Mouse (Mus musculus) gastrocnemius, postnatal 10 days (tissue): ENCODE measurements at regions not wholly inside any gene's neighbourhood (a gene's known extent, or its start where the extent isn't known, plus 50 kb on each side); places are given as distances from the start of the nearest gene placed in this dataset.

Experiments used
- DNase-seq: peaks from one replicate; pipeline ENCODE4 v3.0.0; 2021; ENCODE audit warnings: mixed read lengths

DNA sequence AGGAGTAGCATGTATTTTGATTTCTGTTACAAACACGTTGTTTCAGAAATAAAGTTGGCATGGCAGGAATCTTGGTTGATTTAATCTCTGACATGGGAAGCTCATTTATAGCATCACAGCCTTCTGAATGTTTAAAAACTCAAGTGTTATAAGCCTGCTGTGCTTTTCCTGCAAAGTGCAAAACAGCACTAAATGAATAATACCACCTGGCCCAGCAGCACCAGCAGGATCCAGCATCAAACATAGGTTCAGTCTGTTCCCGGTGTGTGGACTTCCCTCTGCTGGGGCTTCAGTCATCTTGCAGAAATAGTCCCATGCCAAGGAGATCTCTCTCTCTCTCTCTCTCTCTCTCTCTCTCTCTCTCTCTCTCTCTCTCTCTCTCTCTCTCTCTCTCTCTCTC lies 154.7 kb upstream of the Tox3 start:
- DNase-seq = no peak

DNA sequence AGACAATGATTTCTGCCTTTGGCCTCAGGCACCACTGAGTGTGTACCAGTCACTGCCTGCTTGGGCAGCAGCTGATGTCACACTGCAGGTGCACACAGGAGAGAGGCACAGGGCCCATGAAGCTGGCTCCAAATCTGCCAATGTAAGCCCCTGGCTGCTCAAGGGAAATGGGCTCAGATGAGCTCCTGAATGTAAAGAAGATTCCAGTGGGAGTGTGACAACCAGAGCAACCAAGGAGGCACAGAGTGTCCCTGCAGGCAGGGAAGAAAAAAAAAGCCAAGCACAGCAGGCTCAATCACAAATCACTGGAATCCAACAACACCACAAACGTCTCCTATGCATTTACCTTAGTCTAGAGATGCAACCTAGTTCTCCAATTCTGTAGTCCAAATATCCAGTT lies 151.2 kb upstream of the Tox3 start:
- DNase-seq = no peak

DNA sequence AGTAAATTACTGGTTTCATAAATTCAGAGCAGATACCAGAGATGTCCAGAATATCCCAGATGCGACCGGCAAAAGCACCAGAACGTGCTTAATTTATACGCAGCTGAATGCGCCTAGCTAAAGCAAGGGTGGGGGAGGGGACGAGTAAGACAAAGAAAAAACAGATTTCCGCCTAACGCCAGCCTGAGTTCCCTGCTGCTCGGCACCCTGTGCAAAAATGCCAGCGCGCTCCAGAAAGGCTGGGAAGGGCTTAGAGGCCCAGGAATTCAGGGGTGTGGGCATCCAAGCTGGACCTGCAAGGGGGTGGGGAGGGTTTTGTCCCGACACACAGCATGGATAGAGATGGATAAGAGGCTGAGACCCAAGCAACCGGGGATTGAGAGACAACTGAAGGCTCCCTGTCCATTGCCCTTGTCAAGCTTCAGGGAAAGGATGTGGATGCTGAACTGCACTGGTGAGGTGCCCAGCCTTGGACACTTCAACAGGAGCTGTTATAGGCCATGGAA lies 148.6 kb upstream of the Tox3 start:
- DNase-seq = no peak

DNA sequence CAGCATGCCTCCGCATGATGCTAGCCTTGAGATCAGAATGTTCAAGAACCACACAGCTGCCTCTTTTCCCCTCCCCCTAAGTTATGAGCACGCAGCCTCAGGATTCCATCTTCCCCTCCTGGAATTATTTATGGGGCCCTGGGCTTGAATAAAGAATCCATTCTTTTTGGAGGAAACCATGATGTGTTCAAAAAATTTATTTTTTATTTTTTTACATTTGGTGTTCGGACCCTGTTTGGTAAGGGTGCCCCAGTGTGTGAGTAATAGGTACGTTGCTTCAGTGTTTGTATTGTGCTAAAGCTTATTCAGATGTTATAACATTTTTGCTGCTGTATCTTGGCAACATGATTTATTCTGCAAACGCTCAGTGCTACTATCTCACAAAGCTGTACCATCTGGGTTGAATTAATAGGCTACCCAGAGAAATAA lies 147.8 kb upstream of the Tox3 start:
- no peak for DNase-seq

- DNase-seq = no peak
Measured at GRCm38 (mm10) chr8:90492521-90493225, 144.5 kb upstream of the Tox3 start.

DNA sequence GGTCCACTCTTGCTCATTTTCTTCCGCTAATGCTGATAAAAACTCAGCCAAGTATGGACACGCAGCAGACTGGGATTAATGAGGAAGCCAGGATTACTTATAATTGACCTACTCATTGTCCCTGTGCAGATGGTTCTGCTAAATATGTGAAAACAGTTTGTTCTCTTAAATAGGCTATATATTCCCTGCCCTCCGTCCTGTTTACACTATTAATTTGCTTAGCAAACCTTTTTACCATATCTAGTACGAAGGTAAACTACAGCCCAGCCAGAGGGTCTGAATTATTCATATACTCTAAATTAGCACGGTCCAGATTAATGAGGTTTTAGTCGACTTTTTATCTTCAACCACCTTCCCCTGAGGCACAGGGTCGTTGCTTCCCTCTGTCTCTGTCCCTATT lies 143.5 kb upstream of the Tox3 start:
- no peak for DNase-seq

- DNase-seq = no peak
Measured at GRCm38 (mm10) chr8:90490734-90491441, 142.7 kb upstream of the Tox3 start.

- DNase-seq = no peak
Measured at GRCm38 (mm10) chr8:90486556-90486955, 138.4 kb upstream of the Tox3 start.

DNA sequence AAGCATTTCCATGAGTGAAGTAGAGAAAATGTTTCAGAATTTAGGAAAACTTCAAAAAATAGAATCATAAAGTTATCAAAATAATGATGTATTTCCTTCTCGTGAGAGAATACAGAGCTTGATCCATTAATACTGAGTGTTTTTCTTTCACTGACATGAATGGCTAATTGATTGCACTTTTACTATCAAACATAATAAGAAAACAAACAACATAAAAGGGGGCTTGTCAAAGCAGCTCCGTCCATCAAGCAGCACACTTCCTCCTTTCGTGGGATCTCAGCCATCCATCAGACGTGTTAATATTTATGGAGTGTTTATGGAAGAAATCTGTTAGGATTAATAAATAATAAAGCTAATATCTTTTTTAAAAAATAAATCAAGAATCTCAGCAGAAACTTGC lies 130.0 kb upstream of the Tox3 start:
- DNase-seq = no peak

DNA sequence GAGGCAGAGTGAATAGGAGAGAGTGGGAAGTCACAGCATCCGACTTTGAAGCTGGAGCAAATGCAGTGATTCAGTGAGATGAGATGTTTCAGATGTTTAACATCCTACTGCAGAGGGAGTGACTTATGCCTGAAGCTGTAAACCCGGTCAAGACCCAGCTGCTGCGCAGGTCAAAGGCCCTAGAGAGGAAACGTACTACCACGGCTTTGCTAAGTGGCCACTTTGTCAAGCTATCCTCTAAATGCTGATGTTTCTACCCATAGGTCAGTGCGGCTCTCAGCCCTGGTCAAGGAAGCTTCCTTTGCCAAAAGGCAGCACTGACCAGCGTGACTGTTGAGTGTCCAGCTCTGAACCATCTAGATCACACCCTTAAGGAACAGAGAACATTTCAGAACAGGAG lies 125.9 kb upstream of the Tox3 start:
- no peak for DNase-seq

DNA sequence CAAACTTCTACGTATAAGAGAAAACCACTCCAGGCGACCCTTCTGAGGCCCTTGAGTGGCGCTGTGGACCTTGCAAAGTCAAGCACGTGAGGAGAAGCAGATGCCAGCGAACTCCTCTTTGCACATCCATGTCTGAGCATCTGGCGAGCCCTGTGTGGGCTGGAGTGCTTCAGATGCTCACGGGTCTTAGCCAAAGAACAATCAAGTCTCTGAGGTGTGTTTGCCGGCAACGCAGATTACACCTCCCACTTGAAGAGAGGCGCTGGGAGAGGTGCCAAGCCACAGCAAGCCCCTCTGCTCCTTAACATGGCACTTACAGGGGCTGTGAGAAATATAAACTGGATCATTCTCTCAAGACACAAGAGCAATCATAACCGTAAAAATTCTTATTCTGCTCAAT lies 122.7 kb upstream of the Tox3 start:
- no peak for DNase-seq

- no peak for DNase-seq
Measured at GRCm38 (mm10) chr8:90463708-90464107, 115.6 kb upstream of the Tox3 start.

GRCm38 (mm10) chr8:90455321-90455720 lies 107.2 kb upstream of the Tox3 start:
- DNase-seq = no peak

DNA sequence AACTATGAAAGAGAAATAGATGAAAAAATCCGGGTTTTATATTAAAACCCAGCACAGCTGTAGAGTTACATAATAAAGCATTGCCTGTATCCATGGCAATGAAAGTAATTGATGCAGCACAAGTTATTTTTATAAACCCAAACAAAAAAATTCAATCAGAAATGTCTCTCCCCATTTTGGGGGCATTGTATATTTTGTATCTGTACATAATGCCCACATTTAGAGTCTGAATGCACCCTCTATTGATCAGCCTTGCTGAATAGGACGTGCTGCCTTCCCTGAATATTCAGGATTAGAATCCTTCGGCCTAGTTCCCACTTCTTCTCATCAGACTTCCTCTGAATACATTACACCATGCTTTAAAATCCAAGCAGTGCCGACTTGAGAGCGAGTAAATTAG lies 106.0 kb upstream of the Tox3 start:
- no peak for DNase-seq

- DNase-seq = no peak
Measured at GRCm38 (mm10) chr8:90441058-90441851, 93.1 kb upstream of the Tox3 start.

DNA sequence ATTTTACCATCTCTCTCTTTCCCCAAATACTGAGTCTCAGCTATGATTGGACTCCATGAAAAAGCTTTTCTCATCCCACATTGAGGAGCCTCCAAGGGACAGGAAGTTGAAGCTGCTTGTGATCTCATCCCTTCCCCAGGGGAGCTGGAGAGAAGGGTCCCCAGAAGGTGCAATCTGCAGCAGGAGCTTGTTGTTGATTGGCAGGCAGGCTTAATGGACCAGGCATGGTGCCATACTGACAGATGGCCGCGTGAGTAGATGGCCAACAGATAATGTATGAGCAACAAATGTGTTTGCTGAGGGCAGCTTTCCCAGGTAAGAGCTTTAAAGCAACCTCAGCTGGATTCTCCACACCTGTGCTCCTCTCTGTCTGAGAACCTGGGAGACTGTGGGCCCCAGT lies 65.9 kb upstream of the Tox3 start:
- DNase-seq = no peak
